8 mouse cellular contexts compared by ENCODE assay signal in the genomic region with DNA sequence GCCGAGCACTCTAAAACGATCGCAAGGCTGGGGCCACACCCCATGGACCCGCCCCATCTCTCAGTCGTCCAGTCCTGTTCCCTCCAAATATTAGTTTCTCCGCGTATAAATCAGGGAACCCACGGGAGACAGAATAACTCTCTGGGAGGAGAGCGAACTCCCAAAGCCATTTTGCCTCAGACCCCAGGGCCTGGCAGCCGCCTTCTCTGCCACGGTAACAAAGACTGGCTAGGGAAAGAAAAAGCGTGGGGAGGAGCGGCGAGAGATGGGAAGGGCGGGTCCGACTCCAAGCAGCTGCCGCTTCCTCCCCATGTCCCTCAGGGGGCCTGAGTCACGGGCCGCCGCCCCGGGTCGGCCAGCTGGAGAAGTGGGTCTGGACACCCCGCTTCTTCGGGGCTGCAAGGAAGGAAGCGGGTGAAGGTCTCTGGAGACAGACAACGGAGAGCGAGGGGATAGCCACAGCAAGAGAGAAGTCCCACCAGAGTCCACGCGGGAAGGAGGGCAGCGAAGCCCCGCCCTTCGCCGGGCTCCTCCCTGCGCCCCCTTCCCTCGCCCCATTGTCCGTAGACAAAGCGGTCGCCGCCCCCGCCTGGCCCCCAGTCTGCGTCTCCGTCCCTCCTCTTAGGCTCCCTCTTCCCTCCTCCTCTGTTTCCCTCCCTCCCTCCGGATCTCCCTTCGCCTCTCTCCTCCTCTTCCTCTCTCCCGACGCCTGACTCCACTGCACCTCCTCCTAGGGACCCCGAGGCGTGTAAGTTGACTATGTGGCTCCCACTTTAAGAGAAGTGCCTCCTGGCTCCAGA. TPM values are rescaled to one million over a fixed set of nuclear protein-coding genes. Genes with fewer than 3 reads are reported as not detected.
A peak's percentile ranks its signal among the peaks of the same experiment; 100 is the strongest.
DNase-seq lines count a peak whose midpoint lies in the region; ATAC-seq lines count a peak whose summit lies in the region.

TSS of gene Ppp1r18 (plus strand) at position 113 of the 800 bp plus-strand sequence.

- H3K9ac ChIP-seq in lung, embryonic 16.5 days (ENCODE audit: low read length) = peak within 1 kb of the TSS; percentile 81

- H3K36me3 ChIP-seq in lung, embryonic 16.5 days (ENCODE audit: control insufficient read depth, insufficient read depth, low read length) = no peaks in the 10 kb centered on the region

- peak; percentile 75 to 81 for DNase-seq in right cerebral cortex, postnatal 10 days (ENCODE audit: low spot score in 2 of 2)
- no peak for DNase-seq in right cerebral cortex, adult 18-20 months
- DNase-seq in embryo, embryonic 10.5 days (ENCODE audit: low spot score) = peak; percentile 90
- peak; percentile 99 for DNase-seq in heart, adult 11 months
- peak; percentile 49 for DNase-seq in kidney, adult 11 months
- peak; percentile 57 for DNase-seq in ovary, postnatal 10 days (ENCODE audit: low spot score)
- peak; percentile 49 to 67 for DNase-seq in urinary bladder, postnatal 36 days (ENCODE audit: low spot score in 2 of 2)

- H3K27me3 ChIP-seq in lung, embryonic 16.5 days (ENCODE audit: control insufficient read depth, insufficient read depth, low read depth, low read length) = no peaks in the 10 kb centered on the region

- WGBS in lung, embryonic 16.5 days = under 1% methylated on average over 45 of the region's 48 CpGs

- H3K4me1 ChIP-seq in lung, embryonic 16.5 days (replicated peaks; ENCODE audit: control insufficient read depth, insufficient read depth, low read length) = peaks cover 36% of the 10 kb centered on the region

- peak within 1 kb of the TSS; percentile 99 for H3K27ac ChIP-seq in lung, embryonic 16.5 days (ENCODE audit: low read length)

- peak within 1 kb of the TSS; percentile 66 for H3K4me3 ChIP-seq in lung, embryonic 16.5 days (ENCODE audit: low read length)

- peak; percentile 75 for ATAC-seq in lung, embryonic 16.5 days (ENCODE audit: low read depth)

- no peaks in the 10 kb centered on the region for H3K9me3 ChIP-seq in lung, embryonic 16.5 days (ENCODE audit: control insufficient read depth, low read length)

- H3K4me2 ChIP-seq in lung, embryonic 16.5 days (ENCODE audit: low read depth, low read length) = peak within 1 kb of the TSS; percentile 94

RNA-seq across cellular contexts. Expression of gene Ppp1r18, which starts in this region (rescaled TPM):
- polyA plus RNA-seq in lung, embryonic 16.5 days (2015; fragmentation: Nextera tagmentation; extraction: Ambion mirVana) = 23.3 and 26.5 TPM in 2 replicates
